Mouse (Mus musculus) heart, embryonic 10.5 days (tissue): Measurements from ENCODE around the gene Sema7a. TPM values are rescaled to one million over a fixed set of nuclear protein-coding genes. Genes with fewer than 3 reads are reported as not detected.

ENCODE experiments used
- DNase-seq: peaks from one replicate; pipeline ENCODE4 v3.0.0-alpha.2; 2017; ENCODE audit warnings: low spot score
- H3K27ac ChIP-seq: fragments of 300-500 bp; sonication (generic); 2 replicates; pipeline ENCODE4 v1.5.1; 2016; ENCODE audit warnings: mild to moderate bottlenecking
- H3K27me3 ChIP-seq: fragments of 300-500 bp; sonication (generic); 2 replicates; pipeline ENCODE4 v1.6.1; 2016; ENCODE audit warnings: mild to moderate bottlenecking; ENCODE audit not compliant: poor library complexity, insufficient read depth, severe bottlenecking
- H3K36me3 ChIP-seq: fragments of 300-500 bp; sonication (generic); 2 replicates; pipeline ENCODE4 v1.6.1; 2016; ENCODE audit warnings: mild to moderate bottlenecking, moderate library complexity
- H3K4me1 ChIP-seq: fragments of 300-500 bp; sonication (generic); 2 replicates; pipeline ENCODE4 v1.6.1; 2016; ENCODE audit warnings: mild to moderate bottlenecking
- H3K4me3 ChIP-seq: fragments of 300-500 bp; sonication (generic); 2 replicates; pipeline ENCODE4 v1.5.1; 2016; ENCODE audit warnings: mild to moderate bottlenecking, moderate library complexity
- H3K9me3 ChIP-seq: fragments of 300-500 bp; sonication (generic); 2 replicates; pipeline ENCODE4 v1.6.1; 2016; ENCODE audit warnings: mild to moderate bottlenecking, moderate library complexity
- WGBS: fragments of 180-500 bp; shearing (Covaris S2); methylation state at CpG from one replicate; pipeline ENCODE4 v1.1.7; 2016; 5-methylcytosine and 5-hydroxymethylcytosine counted together
- polyA plus RNA-seq: library from polyadenylated mRNA; unstranded; fragments of >200 nt; fragmentation: Nextera tagmentation; extraction: Ambion mirVana; gene quantifications from 2 replicates; pipeline ENCODE4 v1.2.1, GENCODE M21; 2016

The Sema7a gene
- polyA plus RNA-seq, 1 experiment from 2014 or later: 0.16 TPM

- H3K27ac ChIP-seq: no peak overlapping the region
- 41% methylated on average over 2 of the region's 2 CpGs for WGBS
- no peak for DNase-seq
- H3K9me3 ChIP-seq: no peaks in the 10 kb centered on the region
- peaks cover 33% of the 10 kb centered on the region for H3K27me3 ChIP-seq
- H3K36me3 ChIP-seq: no peaks in the 10 kb centered on the region
- no peak overlapping the region for H3K4me3 ChIP-seq
- H3K4me1 ChIP-seq: peaks cover 3% of the 10 kb centered on the region
These were observed 63.4 kb downstream of the Sema7a start for GRCm38 (mm10) chr9:58003272-58003671.

GRCm38 (mm10) chr9:58005753-58006461, 66.0 kb downstream of the Sema7a start, which contains the start of gene Cyp11a1:
Gene Cyp11a1, plus strand, starts transcription at chr9:58006411.
- no peaks in the 10 kb centered on the region for H3K9me3 ChIP-seq
- peaks cover 10% of the 10 kb centered on the region for H3K27me3 ChIP-seq
- WGBS: 83% methylated on average over 16 of the region's 16 CpGs
- H3K36me3 ChIP-seq: no peaks in the 10 kb centered on the region
- no peak within 1 kb of the TSS for H3K4me3 ChIP-seq
- DNase-seq: no peak
- peaks cover 19% of the 10 kb centered on the region for H3K4me1 ChIP-seq
- H3K27ac ChIP-seq: no peak within 1 kb of the TSS

- Histone ChIP-seq H3K9me3 (no peaks in the 10 kb centered on the region), H3K36me3 (no peaks in the 10 kb centered on the region), H3K4me1 (peaks cover 32% of the 10 kb centered on the region), H3K27me3 (0 out of 2 replicates have a peak, but pooled peaks cover 3% of the 10 kb centered on the region), H3K4me3 (peak overlapping the region; percentile 40), H3K27ac (peak overlapping the region; percentile 88)
- no peak for DNase-seq
- WGBS: 54% methylated on average over 12 of the region's 12 CpGs
These were observed 68.6 kb downstream of the Sema7a start for GRCm38 (mm10) chr9:58008336-58009014.

- H3K4me1 ChIP-seq: peaks cover 32% of the 10 kb centered on the region
- peak overlapping the region; percentile 88 for H3K27ac ChIP-seq
- H3K9me3 ChIP-seq: no peaks in the 10 kb centered on the region
- peak overlapping the region; percentile 40 for H3K4me3 ChIP-seq
- 3% methylated on average over 6 of the region's 6 CpGs for WGBS
- no peaks in the 10 kb centered on the region for H3K36me3 ChIP-seq
- 0 out of 2 replicates have a peak, but pooled peaks cover 3% of the 10 kb centered on the region for H3K27me3 ChIP-seq
- DNase-seq: peak; percentile 94
These were observed 69.1 kb downstream of the Sema7a start for GRCm38 (mm10) chr9:58009015-58009362.

GRCm38 (mm10) chr9:58009588-58009987, 69.7 kb downstream of the Sema7a start:
- Histone ChIP-seq H3K4me3 (no peak overlapping the region), H3K9me3 (no peaks in the 10 kb centered on the region), H3K36me3 (no peaks in the 10 kb centered on the region), H3K4me1 (peaks cover 35% of the 10 kb centered on the region), H3K27me3 (no peaks in the 10 kb centered on the region), H3K27ac (no peak overlapping the region)
- WGBS: 45% methylated on average over 3 of the region's 3 CpGs
- DNase-seq: no peak

GRCm38 (mm10) chr9:58011027-58011426, 71.1 kb downstream of the Sema7a start:
- 0 out of 2 replicates have a peak, but pooled peaks cover 5% of the 10 kb centered on the region for H3K27me3 ChIP-seq
- peaks cover 39% of the 10 kb centered on the region for H3K4me1 ChIP-seq
- no peaks in the 10 kb centered on the region for H3K9me3 ChIP-seq
- 37% methylated on average over 7 of the region's 7 CpGs for WGBS
- DNase-seq: no peak
- H3K4me3 ChIP-seq: no peak overlapping the region
- H3K36me3 ChIP-seq: no peaks in the 10 kb centered on the region
- no peak overlapping the region for H3K27ac ChIP-seq

GRCm38 (mm10) chr9:58011552-58011951, 71.6 kb downstream of the Sema7a start:
- Histone ChIP-seq H3K27ac (no peak overlapping the region), H3K36me3 (no peaks in the 10 kb centered on the region), H3K4me3 (no peak overlapping the region), H3K27me3 (0 out of 2 replicates have a peak, but pooled peaks cover 7% of the 10 kb centered on the region), H3K4me1 (peaks cover 39% of the 10 kb centered on the region), H3K9me3 (no peaks in the 10 kb centered on the region)
- DNase-seq: no peak
- WGBS: 59% methylated on average over 8 of the region's 8 CpGs

Other genes with a start within 250 kb of the Sema7a start
- gene Edc3, start 231.6 kb upstream of the Sema7a start, polyA plus RNA-seq: 24.7 and 28.5 TPM in 2 replicates
- gene Clk3, start 174.3 kb upstream of the Sema7a start, polyA plus RNA-seq: 70.6 and 79.7 TPM in 2 replicates
- gene Arid3b, start 103.3 kb upstream of the Sema7a start, polyA plus RNA-seq: 59.7 and 60.2 TPM in 2 replicates
- gene Ubl7, start 29.1 kb upstream of the Sema7a start, polyA plus RNA-seq: 110 TPM in 2 replicates
- gene Cyp11a1, start 66.3 kb downstream of the Sema7a start, polyA plus RNA-seq: 0.10 TPM in 1 of 2 replicates, not detected in the other
- gene Stra6, start 123.7 kb downstream of the Sema7a start, polyA plus RNA-seq: 2.7 and 16.3 TPM in 2 replicates
- 0.07 TPM in 1 of 2 replicates, not detected in the other for gene Ccdc33, start 178.7 kb downstream of the Sema7a start, polyA plus RNA-seq